Mouse (Mus musculus) heart, postnatal 0 days (tissue): ENCODE measurements at regions not wholly inside any gene's neighbourhood (a gene's known extent, or its start where the extent isn't known, plus 50 kb on each side); places are given as distances from the start of the nearest gene placed in this dataset.
"Not testable (repeated sequence)": the region's sequence is repeated elsewhere in the genome, so short reads cannot be mapped to it uniquely, and the experiment has no call there.

Source experiments
- ATAC-seq: fragments of 200-750 bp; cut with Nextera tagmentation; 2 replicates; pipeline ENCODE4 v1.8.0; 2017; ENCODE audit warnings: low read depth, moderate number of reproducible peaks, moderate library complexity; ENCODE audit not compliant: insufficient read depth
- DNase-seq: peaks from one replicate; pipeline ENCODE4 v3.0.0-alpha.2; 2016; ENCODE audit warnings: low spot score
- H3K27ac ChIP-seq: fragments of 300-500 bp; sonication (generic); 2 replicates; pipeline ENCODE4 v1.5.1; 2014; ENCODE audit warnings: low read depth, mild to moderate bottlenecking
- H3K27me3 ChIP-seq: fragments of 300-500 bp; sonication (generic); 2 replicates; pipeline ENCODE4 v1.6.1; 2014; ENCODE audit warnings: low read length, mixed read lengths; ENCODE audit not compliant: control insufficient read depth, insufficient read depth
- H3K36me3 ChIP-seq: fragments of 300-500 bp; sonication (generic); replicated peaks from 2 replicates; pipeline ENCODE4 v1.6.1; 2014; ENCODE audit warnings: low read length, mixed read lengths; ENCODE audit not compliant: control insufficient read depth, insufficient read depth
- H3K4me1 ChIP-seq: fragments of 300-500 bp; sonication (generic); 2 replicates; pipeline ENCODE4 v1.6.1; 2014; ENCODE audit warnings: antibody characterized with exemption; ENCODE audit not compliant: control insufficient read depth, insufficient read depth
- H3K4me2 ChIP-seq: fragments of 300-500 bp; sonication (generic); 2 replicates; pipeline ENCODE4 v1.6.1; 2014; ENCODE audit warnings: low read depth, mild to moderate bottlenecking, low read length, moderate library complexity
- H3K4me3 ChIP-seq: fragments of 300-500 bp; sonication (generic); 2 replicates; pipeline ENCODE4 v1.5.1; 2014; ENCODE audit warnings: low read depth, low read length
- H3K9ac ChIP-seq: fragments of 300-500 bp; sonication (generic); replicated peaks from 2 replicates; pipeline ENCODE4 v1.6.1; 2014; ENCODE audit warnings: low read depth, low read length, mixed read lengths
- H3K9me3 ChIP-seq: fragments of 300-500 bp; sonication (generic); replicated peaks from 2 replicates; pipeline ENCODE4 v1.6.1; 2016; ENCODE audit warnings: low read length; ENCODE audit not compliant: control insufficient read depth
- CTCF ChIP-seq: IDR thresholded peaks from 2 replicates; pipeline ENCODE4 v1.5.1; 2016; ENCODE audit warnings: antibody characterized with exemption, control low read depth, low read depth
- EP300 ChIP-seq: IDR thresholded peaks from 2 replicates; pipeline ENCODE4 v1.6.1; 2016; ENCODE audit warnings: antibody characterized with exemption, low read depth
- WGBS: fragments of 180-500 bp; shearing (Covaris S2); extraction: QIAGEN DNeasy Blood & Tissue Kit; methylation state at CpG from one replicate; pipeline ENCODE4 v1.1.7; 2014; 5-methylcytosine and 5-hydroxymethylcytosine counted together

- no peak overlapping the region for H3K27ac ChIP-seq
- ATAC-seq, result no peak
- no peaks in the 10 kb centered on the region for H3K4me1 ChIP-seq
- DNase-seq, result no peak
- no peaks in the 10 kb centered on the region for H3K36me3 ChIP-seq
- no peak for TF ChIP-seq EP300
- TF ChIP-seq CTCF, result no peak
- no peaks in the 10 kb centered on the region for H3K27me3 ChIP-seq
- H3K9ac ChIP-seq, result no peak overlapping the region
- 56% methylated on average over 1 of the region's 1 CpGs for WGBS
- 0 out of 2 replicates have a peak, but pooled peaks cover 3% of the 10 kb centered on the region for H3K9me3 ChIP-seq
- no peak overlapping the region for H3K4me3 ChIP-seq
- no peak overlapping the region for H3K4me2 ChIP-seq
Measured at GRCm38 (mm10) chr1:108132006-108132405, 542.2 kb downstream of the Serpinb8 start.

DNA sequence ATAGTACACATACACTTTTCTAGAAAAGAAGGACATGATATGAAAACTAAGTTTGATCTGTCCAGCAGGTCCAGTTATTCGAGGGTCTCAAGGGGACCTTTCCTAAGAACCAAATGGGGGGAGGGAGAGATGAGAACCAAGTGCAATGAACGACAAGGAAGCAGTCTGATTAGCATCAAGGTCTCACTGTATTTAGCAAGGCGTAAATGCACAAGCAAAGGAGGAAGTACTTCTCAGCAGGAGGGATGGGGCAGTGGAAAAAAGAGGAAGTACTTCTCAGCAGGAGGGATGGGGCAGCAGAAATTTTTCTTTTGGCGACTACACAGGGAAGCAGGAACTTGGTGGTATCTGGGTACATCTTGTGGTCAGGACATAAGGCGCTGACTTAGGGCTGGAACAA is 545.5 kb downstream of the Serpinb8 start:
- not testable (repeated sequence) for H3K4me1 ChIP-seq, H3K27ac ChIP-seq, H3K9me3 ChIP-seq, H3K4me2 ChIP-seq, H3K4me3 ChIP-seq, ATAC-seq, H3K36me3 ChIP-seq, DNase-seq, H3K27me3 ChIP-seq, H3K9ac ChIP-seq
- 70% methylated on average over 5 of the region's 5 CpGs for WGBS

- no peak overlapping the region for H3K27ac ChIP-seq
- H3K4me3 ChIP-seq, result no peak overlapping the region
- 41% methylated on average over 1 of the region's 1 CpGs for WGBS
- no peaks in the 10 kb centered on the region for H3K4me1 ChIP-seq
- H3K9me3 ChIP-seq, result no peaks in the 10 kb centered on the region
- H3K36me3 ChIP-seq, result no peaks in the 10 kb centered on the region
- ATAC-seq (no peak), DNase-seq (no peak)
- H3K4me2 ChIP-seq, result no peak overlapping the region
- no peak overlapping the region for H3K9ac ChIP-seq
- TF ChIP-seq CTCF, result no peak
- no peak for TF ChIP-seq EP300
- no peaks in the 10 kb centered on the region for H3K27me3 ChIP-seq
Measured at GRCm38 (mm10) chr1:108144114-108144513, 554.3 kb downstream of the Serpinb8 start.

DNA sequence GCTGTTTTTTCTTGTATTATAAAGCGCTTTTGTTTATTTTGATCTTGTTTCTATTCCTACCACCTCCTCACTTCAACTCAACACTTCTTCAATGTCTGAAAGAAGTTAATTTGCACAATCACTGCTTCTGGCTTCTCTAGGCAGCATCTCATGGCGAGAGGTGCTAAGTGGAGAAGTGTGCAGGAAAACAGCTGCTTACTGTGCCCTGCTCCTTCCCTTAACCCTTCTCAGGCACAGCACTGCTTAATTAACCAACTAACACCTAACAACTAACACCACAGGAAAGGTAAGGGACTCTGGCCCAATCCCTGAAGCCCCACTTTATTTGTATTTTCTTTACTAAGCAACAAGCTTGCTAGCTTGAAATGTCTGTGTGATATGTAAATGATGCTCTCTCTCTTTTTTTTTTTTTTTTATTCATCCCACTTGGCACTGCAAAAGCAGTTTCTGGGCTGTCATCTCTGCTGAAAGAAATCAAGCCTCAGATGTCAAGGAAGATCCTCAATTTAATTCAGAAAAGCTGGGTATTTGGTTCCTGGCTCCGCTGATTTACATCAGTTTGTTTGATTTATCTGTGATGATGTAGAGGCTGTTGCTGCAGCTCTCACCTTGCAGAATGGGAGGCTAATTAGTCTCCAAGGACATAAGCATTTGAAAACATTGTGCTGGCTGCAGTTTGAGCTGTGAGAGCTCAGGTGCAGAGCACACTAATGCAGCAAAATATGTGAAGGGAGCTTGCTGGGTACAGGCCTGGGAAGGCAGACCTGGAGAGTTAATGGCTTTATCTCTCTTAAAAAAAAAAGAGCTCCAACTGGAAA is 591.8 kb downstream of the Serpinb8 start:
- DNase-seq (no peak), ATAC-seq (no peak)
- no peak overlapping the region for H3K9ac ChIP-seq
- H3K4me3 ChIP-seq, result no peak overlapping the region
- H3K4me1 ChIP-seq, result no peaks in the 10 kb centered on the region
- H3K27ac ChIP-seq, result no peak overlapping the region
- H3K9me3 ChIP-seq, result no peaks in the 10 kb centered on the region
- no peak overlapping the region for H3K4me2 ChIP-seq
- H3K27me3 ChIP-seq, result no peaks in the 10 kb centered on the region
- WGBS, result 20% methylated on average over 3 of the region's 3 CpGs
- TF ChIP-seq CTCF, result no peak
- no peak for TF ChIP-seq EP300
- no peaks in the 10 kb centered on the region for H3K36me3 ChIP-seq

DNA sequence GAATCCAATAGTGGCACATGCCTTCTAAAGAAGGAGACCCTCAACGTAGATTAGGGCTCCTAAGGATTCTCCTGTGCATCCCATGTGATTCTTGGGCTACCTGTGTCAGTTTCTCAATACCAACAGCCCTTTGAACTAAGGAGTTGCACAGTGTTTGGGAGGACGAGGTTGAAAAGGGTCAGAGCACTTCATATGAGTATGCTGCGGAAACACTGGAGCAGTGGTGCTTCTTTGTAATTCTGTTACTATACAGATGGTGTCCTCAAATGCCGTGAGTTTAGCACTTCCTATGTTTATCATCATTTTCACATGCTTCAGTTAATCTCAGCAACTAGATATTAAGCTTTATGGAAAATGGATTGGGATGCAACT is 592.3 kb downstream of the Serpinb8 start:
- no peak overlapping the region for H3K9ac ChIP-seq
- DNase-seq (no peak), ATAC-seq (no peak)
- no peaks in the 10 kb centered on the region for H3K27me3 ChIP-seq
- TF ChIP-seq EP300 (no peak), CTCF (no peak)
- no peaks in the 10 kb centered on the region for H3K4me1 ChIP-seq
- H3K36me3 ChIP-seq, result no peaks in the 10 kb centered on the region
- WGBS, result 39% methylated on average over 4 of the region's 4 CpGs
- no peak overlapping the region for H3K27ac ChIP-seq
- no peak overlapping the region for H3K4me3 ChIP-seq
- no peak overlapping the region for H3K4me2 ChIP-seq
- H3K9me3 ChIP-seq, result no peaks in the 10 kb centered on the region

GRCm38 (mm10) chr1:108224047-108224446 is 634.2 kb downstream of the Serpinb8 start:
- WGBS, result 50% methylated on average over 1 of the region's 1 CpGs
- DNase-seq (no peak), ATAC-seq (no peak)
- no peak overlapping the region for H3K4me2 ChIP-seq
- H3K9me3 ChIP-seq, result no peaks in the 10 kb centered on the region
- H3K9ac ChIP-seq, result no peak overlapping the region
- no peaks in the 10 kb centered on the region for H3K27me3 ChIP-seq
- no peaks in the 10 kb centered on the region for H3K36me3 ChIP-seq
- H3K4me3 ChIP-seq, result no peak overlapping the region
- no peaks in the 10 kb centered on the region for H3K4me1 ChIP-seq
- no peak overlapping the region for H3K27ac ChIP-seq
- TF ChIP-seq EP300, result no peak
- no peak for TF ChIP-seq CTCF
